Mouse (Mus musculus): Measurements from ENCODE around the gene Upk3a. TPM values are rescaled to one million over a fixed set of nuclear protein-coding genes. Genes with fewer than 3 reads are reported as not detected.

The Upk3a gene
- polyA plus RNA-seq (2014; fragmentation: Nextera tagmentation; extraction: Ambion mirVana): not detected in 2 replicates

DNA sequence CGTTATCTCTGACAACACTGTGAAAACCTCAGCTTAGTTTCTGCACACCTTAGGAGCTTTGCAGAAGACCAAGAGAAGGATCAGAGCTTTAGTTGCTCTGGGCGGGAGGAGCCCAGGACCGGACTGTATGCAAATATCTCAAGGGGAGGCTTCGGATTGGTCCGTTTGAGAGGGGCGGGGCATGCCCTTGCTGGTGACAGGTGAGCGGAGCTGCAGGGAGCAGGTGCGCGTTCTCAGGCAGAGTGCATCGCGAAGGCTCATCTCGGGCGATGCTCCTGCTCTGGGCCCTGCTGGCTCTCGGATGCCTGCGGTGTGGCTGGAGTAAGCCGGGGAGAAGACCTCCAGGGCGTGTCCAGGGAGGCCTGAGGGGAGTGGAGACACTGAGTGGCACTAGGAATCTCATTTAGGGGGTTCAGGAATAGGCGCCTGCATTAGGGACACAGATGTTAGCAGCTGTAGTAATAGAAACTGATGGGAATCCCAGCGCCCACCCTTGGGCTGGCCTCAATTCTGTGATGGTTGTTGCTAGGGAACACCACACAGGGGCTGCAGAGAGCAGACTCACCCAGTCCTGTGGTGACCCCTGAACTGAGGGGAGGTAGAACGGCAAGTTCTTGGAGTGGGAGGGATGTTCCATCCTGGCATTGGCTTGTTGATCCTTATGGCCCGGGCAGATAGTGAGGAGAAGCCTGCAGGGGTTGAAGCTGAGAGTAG lies at the start of gene Upk3a:
Upk3a (plus strand) TSS at position 191 of the 714 bp plus-strand sequence.
- Histone ChIP-seq H3K9ac (ENCODE audit: low read length) (no peak within 1 kb of the TSS), H3K27ac (replicated peaks; ENCODE audit: low read depth, low read length) (no peak within 1 kb of the TSS), H3K27me3 (ENCODE audit: control insufficient read depth, insufficient read depth, low read length) (0 out of 2 replicates have a peak, but pooled peaks cover 4% of the 10 kb centered on the region), H3K4me1 (ENCODE audit: control insufficient read depth, insufficient read depth, low read length) (no peaks in the 10 kb centered on the region), H3K4me3 (ENCODE audit: low read depth, low read length) (no peak within 1 kb of the TSS), H3K4me2 (ENCODE audit: low read depth, severe bottlenecking) (no peak within 1 kb of the TSS), H3K36me3 (ENCODE audit: control insufficient read depth, insufficient read depth, low read length) (no peaks in the 10 kb centered on the region), H3K9me3 (ENCODE audit: control insufficient read depth, low read length) (no peaks in the 10 kb centered on the region)
- ATAC-seq (ENCODE audit: insufficient number of reproducible peaks, low FRiP score, low TSS enrichment, low read depth): no peak
- DNase-seq (ENCODE audit: low spot score): peak; percentile 42
- 8% methylated on average over 21 of the region's 21 CpGs for WGBS

DNA sequence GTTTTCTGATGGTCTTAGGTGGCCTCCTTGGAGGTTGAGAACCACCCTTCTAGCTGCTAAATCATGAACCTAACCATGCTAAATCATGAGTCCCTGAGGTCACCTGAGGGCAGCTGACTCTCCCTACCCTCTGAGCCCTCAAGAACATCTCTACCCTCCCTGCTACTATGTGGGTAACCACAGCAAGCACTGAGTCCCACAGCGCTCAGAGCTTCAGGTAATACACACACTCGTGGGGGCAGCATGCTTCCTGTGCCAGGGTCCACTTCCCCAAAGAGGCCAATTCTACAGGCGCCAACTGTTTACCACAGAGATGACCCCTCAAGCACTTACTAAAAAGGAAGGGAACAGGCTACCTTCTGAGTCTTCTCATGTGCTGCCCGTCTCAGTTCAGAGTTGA lies 48.4 kb upstream of the Upk3a start:
- H3K27ac ChIP-seq (replicated peaks; ENCODE audit: low read depth, low read length): no peak overlapping the region
- H3K9me3 ChIP-seq (ENCODE audit: control insufficient read depth, low read length): no peaks in the 10 kb centered on the region
- ATAC-seq (ENCODE audit: insufficient number of reproducible peaks, low FRiP score, low TSS enrichment, low read depth): no peak
- no peak for DNase-seq (ENCODE audit: low spot score)
- H3K27me3 ChIP-seq (ENCODE audit: control insufficient read depth, insufficient read depth, low read length): no peaks in the 10 kb centered on the region
- 94% methylated on average over 4 of the region's 4 CpGs for WGBS
- H3K36me3 ChIP-seq (ENCODE audit: control insufficient read depth, insufficient read depth, low read length): no peaks in the 10 kb centered on the region
- H3K4me1 ChIP-seq (ENCODE audit: control insufficient read depth, insufficient read depth, low read length): no peaks in the 10 kb centered on the region
- no peak overlapping the region for H3K4me3 ChIP-seq (ENCODE audit: low read depth, low read length)
- no peak overlapping the region for H3K9ac ChIP-seq (ENCODE audit: low read length)
- no peak overlapping the region for H3K4me2 ChIP-seq (ENCODE audit: low read depth, severe bottlenecking)

DNA sequence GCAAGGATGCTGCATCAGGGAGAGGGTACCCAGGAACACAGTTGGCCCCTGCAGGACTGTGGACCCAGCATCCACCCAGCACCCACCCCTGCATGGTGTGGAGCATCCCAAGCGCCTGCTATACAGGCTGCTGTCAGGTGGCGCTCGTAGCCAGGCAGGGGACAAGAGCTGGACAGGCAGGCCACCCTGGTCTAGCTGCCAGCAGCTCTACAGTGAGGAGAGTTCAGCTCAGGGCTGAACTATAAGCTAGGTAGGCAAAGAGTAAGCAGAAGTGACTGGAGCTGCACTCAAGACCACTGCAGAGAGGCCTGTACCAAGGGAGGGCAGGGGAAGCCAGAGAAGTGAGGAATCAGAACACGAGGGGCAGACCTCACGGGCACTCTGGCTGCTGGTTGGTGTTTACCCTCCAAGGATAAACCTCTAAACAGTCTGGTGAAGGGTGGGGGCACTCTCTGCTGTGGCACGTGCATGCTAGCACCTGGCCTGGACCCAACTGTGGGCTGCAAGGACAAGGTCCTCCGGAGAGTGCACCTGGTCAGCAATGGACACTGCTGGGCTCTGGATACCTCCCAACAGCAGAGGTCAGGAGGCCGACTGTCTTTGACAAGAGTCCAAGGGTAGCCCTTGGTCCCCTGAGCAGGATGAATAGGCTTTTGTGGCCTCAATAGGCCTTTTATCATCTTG lies 43.9 kb upstream of the Upk3a start:
- ATAC-seq (ENCODE audit: insufficient number of reproducible peaks, low FRiP score, low TSS enrichment, low read depth) (no peak), DNase-seq (ENCODE audit: low spot score) (no peak)
- Histone ChIP-seq H3K36me3 (ENCODE audit: control insufficient read depth, insufficient read depth, low read length) (no peaks in the 10 kb centered on the region), H3K4me2 (ENCODE audit: low read depth, severe bottlenecking) (no peak overlapping the region), H3K27ac (replicated peaks; ENCODE audit: low read depth, low read length) (no peak overlapping the region), H3K4me3 (ENCODE audit: low read depth, low read length) (no peak overlapping the region), H3K9ac (ENCODE audit: low read length) (no peak overlapping the region), H3K27me3 (ENCODE audit: control insufficient read depth, insufficient read depth, low read length) (no peaks in the 10 kb centered on the region), H3K9me3 (ENCODE audit: control insufficient read depth, low read length) (no peaks in the 10 kb centered on the region), H3K4me1 (ENCODE audit: control insufficient read depth, insufficient read depth, low read length) (no peaks in the 10 kb centered on the region)
- WGBS: 83% methylated on average over 8 of the region's 8 CpGs

DNA sequence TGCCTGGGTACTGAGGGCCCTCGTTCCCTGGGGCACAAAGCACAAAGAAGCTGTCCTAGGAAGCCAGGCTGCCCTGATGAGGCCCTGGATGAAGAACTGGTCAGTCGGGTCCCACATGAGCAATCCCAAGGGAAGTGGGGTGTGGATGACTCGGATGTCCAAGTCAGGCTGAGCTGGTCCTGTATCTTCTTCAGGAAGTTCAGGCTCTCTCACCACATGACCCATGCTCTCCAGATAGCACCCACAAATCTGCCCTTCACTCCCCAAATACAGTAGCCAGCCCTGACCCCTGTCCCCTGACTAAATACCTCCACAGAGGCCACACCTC lies 43.4 kb upstream of the Upk3a start:
- Histone ChIP-seq H3K36me3 (ENCODE audit: control insufficient read depth, insufficient read depth, low read length) (no peaks in the 10 kb centered on the region), H3K9me3 (ENCODE audit: control insufficient read depth, low read length) (no peaks in the 10 kb centered on the region), H3K4me3 (ENCODE audit: low read depth, low read length) (no peak overlapping the region), H3K27ac (replicated peaks; ENCODE audit: low read depth, low read length) (no peak overlapping the region), H3K9ac (ENCODE audit: low read length) (no peak overlapping the region), H3K4me1 (ENCODE audit: control insufficient read depth, insufficient read depth, low read length) (no peaks in the 10 kb centered on the region), H3K4me2 (ENCODE audit: low read depth, severe bottlenecking) (no peak overlapping the region), H3K27me3 (ENCODE audit: control insufficient read depth, insufficient read depth, low read length) (no peaks in the 10 kb centered on the region)
- DNase-seq (ENCODE audit: low spot score) (no peak), ATAC-seq (ENCODE audit: insufficient number of reproducible peaks, low FRiP score, low TSS enrichment, low read depth) (no peak)
- 74% methylated on average over 3 of the region's 3 CpGs for WGBS

DNA sequence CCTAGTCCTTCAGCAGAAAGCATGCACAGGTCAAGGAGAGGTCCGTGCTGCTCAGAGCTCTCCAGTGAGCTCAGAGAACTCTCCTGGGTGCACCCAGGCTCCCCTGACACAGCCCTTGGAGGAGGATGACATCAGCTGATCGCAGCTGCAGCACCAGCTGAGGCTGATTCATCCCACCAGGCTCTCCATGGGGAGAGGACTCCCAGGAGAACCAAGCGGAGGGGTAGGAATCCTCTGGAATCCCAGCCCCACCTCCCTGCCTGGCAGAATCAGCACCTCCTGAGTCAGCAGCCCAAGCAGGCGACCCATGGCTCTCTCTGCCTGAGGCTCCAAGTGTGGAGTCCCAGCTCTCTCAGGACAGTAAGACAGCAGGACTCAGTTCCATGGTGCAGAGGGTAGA lies 41.2 kb upstream of the Upk3a start:
- H3K9me3 ChIP-seq (ENCODE audit: control insufficient read depth, low read length): no peaks in the 10 kb centered on the region
- no peak overlapping the region for H3K4me3 ChIP-seq (ENCODE audit: low read depth, low read length)
- WGBS: 46% methylated on average over 4 of the region's 4 CpGs
- no peaks in the 10 kb centered on the region for H3K4me1 ChIP-seq (ENCODE audit: control insufficient read depth, insufficient read depth, low read length)
- no peaks in the 10 kb centered on the region for H3K36me3 ChIP-seq (ENCODE audit: control insufficient read depth, insufficient read depth, low read length)
- H3K27me3 ChIP-seq (ENCODE audit: control insufficient read depth, insufficient read depth, low read length): no peaks in the 10 kb centered on the region
- ATAC-seq (ENCODE audit: insufficient number of reproducible peaks, low FRiP score, low TSS enrichment, low read depth) (no peak), DNase-seq (ENCODE audit: low spot score) (no peak)
- no peak overlapping the region for H3K27ac ChIP-seq (replicated peaks; ENCODE audit: low read depth, low read length)
- no peak overlapping the region for H3K4me2 ChIP-seq (ENCODE audit: low read depth, severe bottlenecking)
- no peak overlapping the region for H3K9ac ChIP-seq (ENCODE audit: low read length)

DNA sequence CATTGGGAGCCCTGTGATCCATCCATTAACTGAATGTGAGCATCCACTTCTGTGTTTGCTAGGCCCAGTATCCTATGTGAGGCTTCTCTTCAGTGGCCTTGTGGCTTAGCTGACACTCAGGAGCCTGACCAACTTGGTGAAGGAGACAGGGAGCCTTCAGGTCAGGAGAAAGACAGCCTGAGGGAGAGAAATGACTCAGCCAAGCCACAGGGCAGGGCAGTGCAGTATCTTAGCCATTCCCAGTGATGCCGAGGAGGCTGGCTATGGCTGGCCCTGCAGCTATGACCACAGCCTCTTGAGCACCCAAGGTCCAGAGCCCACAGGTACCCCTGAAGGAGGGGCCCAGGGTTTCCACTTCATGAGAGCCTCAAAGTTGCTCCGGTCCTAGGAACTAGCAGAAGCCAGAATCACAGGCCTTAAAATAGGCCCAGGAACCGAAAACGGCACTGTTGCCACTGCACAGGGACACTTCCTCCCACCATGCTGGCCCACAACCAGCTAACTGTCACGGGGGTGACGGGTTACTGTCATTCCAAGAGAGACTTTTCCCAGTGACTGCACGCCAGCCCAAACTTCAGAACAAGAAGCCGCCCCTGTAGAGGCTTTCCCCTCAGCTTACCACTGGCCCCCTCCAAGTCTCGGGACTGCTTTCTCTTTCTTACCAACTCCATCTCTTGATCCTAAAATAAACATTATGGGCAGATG lies 35.2 kb upstream of the Upk3a start:
- Histone ChIP-seq H3K36me3 (ENCODE audit: control insufficient read depth, insufficient read depth, low read length) (0 out of 2 replicates have a peak, but pooled peaks cover 2% of the 10 kb centered on the region), H3K27me3 (ENCODE audit: control insufficient read depth, insufficient read depth, low read length) (no peaks in the 10 kb centered on the region), H3K4me1 (ENCODE audit: control insufficient read depth, insufficient read depth, low read length) (no peaks in the 10 kb centered on the region), H3K27ac (replicated peaks; ENCODE audit: low read depth, low read length) (no peak overlapping the region), H3K9ac (ENCODE audit: low read length) (no peak overlapping the region), H3K4me3 (ENCODE audit: low read depth, low read length) (no peak overlapping the region), H3K9me3 (ENCODE audit: control insufficient read depth, low read length) (no peaks in the 10 kb centered on the region), H3K4me2 (ENCODE audit: low read depth, severe bottlenecking) (no peak overlapping the region)
- DNase-seq (ENCODE audit: low spot score) (no peak), ATAC-seq (ENCODE audit: insufficient number of reproducible peaks, low FRiP score, low TSS enrichment, low read depth) (no peak)
- WGBS: 86% methylated on average over 9 of the region's 9 CpGs

DNA sequence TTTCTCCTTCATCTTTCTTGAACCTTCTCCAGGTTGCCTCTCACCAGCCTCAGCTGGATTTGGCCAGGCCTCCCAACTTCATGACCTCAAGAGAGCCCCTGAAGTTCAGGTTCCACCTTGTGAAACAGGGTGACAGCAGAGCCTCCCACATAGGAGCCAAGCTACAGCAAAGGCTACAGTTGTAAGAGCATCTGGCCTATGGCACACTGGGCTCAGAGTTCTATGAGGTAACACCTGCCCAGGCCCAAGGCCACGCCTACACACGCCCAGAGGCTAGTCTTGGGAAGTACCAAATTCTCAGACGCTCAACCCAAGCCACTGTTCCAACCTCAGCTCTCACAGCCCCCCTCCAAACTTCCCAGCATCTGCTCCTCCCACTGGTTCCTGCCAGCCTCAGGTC lies 34.1 kb upstream of the Upk3a start:
- H3K36me3 ChIP-seq (ENCODE audit: control insufficient read depth, insufficient read depth, low read length): 0 out of 2 replicates have a peak, but pooled peaks cover 2% of the 10 kb centered on the region
- H3K4me2 ChIP-seq (ENCODE audit: low read depth, severe bottlenecking): no peak overlapping the region
- no peaks in the 10 kb centered on the region for H3K27me3 ChIP-seq (ENCODE audit: control insufficient read depth, insufficient read depth, low read length)
- no peak overlapping the region for H3K9ac ChIP-seq (ENCODE audit: low read length)
- no peak overlapping the region for H3K4me3 ChIP-seq (ENCODE audit: low read depth, low read length)
- H3K4me1 ChIP-seq (ENCODE audit: control insufficient read depth, insufficient read depth, low read length): no peaks in the 10 kb centered on the region
- no peaks in the 10 kb centered on the region for H3K9me3 ChIP-seq (ENCODE audit: control insufficient read depth, low read length)
- WGBS: 68% methylated on average over 3 of the region's 3 CpGs
- DNase-seq (ENCODE audit: low spot score) (no peak), ATAC-seq (ENCODE audit: insufficient number of reproducible peaks, low FRiP score, low TSS enrichment, low read depth) (no peak)
- H3K27ac ChIP-seq (replicated peaks; ENCODE audit: low read depth, low read length): no peak overlapping the region

DNA sequence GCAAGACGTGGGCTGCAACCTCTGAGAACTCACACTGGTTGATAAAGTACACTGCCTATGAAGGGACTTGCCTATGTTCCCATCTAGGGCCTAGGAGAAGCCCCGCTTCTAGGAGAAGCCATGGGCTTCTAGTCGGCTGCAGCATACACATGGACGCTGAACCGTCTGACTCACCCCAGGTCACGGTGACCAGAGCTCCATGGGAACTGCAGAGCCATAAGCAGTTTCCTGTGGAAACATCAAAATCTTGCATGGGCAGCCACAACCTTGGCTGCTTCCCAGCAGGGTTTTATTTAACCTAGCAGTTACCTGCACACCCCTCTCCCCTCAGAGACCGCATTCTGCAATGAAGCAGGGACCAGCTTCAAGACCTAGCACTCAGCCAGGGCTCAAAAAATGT lies 33.2 kb upstream of the Upk3a start:
- H3K27ac ChIP-seq (replicated peaks; ENCODE audit: low read depth, low read length): no peak overlapping the region

More for the DNA sequence above, 33.2 kb upstream of the Upk3a start:
- WGBS: 83% methylated on average over 7 of the region's 7 CpGs
- Histone ChIP-seq H3K36me3 (ENCODE audit: control insufficient read depth, insufficient read depth, low read length) (0 out of 2 replicates have a peak, but pooled peaks cover 2% of the 10 kb centered on the region), H3K9me3 (ENCODE audit: control insufficient read depth, low read length) (no peaks in the 10 kb centered on the region), H3K4me1 (ENCODE audit: control insufficient read depth, insufficient read depth, low read length) (peaks cover 5% of the 10 kb centered on the region; the same call in 1 of the 2 replicates), H3K9ac (ENCODE audit: low read length) (no peak overlapping the region), H3K4me3 (ENCODE audit: low read depth, low read length) (no peak overlapping the region), H3K4me2 (ENCODE audit: low read depth, severe bottlenecking) (no peak overlapping the region), H3K27me3 (ENCODE audit: control insufficient read depth, insufficient read depth, low read length) (no peaks in the 10 kb centered on the region)
- ATAC-seq (ENCODE audit: insufficient number of reproducible peaks, low FRiP score, low TSS enrichment, low read depth) (no peak), DNase-seq (ENCODE audit: low spot score) (no peak)

Measured in limb, embryonic 11.5 days (tissue).